Mouse (Mus musculus) WW6 (cell line): Measurements from ENCODE around the gene Gm20388.
"Not testable (repeated sequence)": the region's sequence is repeated elsewhere in the genome, so short reads cannot be mapped to it uniquely, and the experiment has no call there.

Source experiments
- DNase-seq: peaks from one replicate; pipeline ENCODE4 v3.0.0-alpha.2; 2013; ENCODE audit warnings: low read depth, low spot score

The Gm20388 gene

DNA sequence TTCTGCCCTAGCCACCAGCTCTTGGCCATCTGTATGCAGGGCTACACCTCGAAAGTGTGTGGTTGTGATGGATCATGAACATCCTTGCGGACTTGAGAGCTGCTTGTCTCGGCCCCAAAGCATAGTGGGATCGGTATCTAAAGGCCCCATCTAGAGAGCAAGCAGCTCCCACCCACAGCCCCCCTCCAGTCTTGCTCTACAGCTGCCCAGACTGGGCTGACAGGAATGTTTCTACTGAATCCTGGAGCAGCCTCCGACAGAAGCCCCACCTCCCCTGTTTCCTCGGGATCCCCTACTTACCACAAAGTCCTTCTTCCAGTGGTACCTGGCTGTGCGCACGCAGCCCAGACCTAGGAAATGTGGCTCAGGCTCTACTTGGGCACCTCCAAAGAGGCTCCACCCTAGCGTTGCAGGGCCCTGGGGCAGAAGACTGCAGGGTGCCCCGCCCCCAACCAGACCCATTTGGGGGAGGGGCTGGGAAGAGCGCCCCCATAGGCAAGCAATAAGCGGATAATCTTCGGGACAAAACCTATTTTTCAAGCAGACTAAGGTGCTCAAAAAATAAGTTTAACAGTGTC, 3247.3 kb downstream of the Gm20388 start, which contains the start of gene Sult5a1:
Gene Sult5a1, minus strand, starts transcription at position 428 of the 578 bp plus-strand sequence.
- no peak for DNase-seq

DNA sequence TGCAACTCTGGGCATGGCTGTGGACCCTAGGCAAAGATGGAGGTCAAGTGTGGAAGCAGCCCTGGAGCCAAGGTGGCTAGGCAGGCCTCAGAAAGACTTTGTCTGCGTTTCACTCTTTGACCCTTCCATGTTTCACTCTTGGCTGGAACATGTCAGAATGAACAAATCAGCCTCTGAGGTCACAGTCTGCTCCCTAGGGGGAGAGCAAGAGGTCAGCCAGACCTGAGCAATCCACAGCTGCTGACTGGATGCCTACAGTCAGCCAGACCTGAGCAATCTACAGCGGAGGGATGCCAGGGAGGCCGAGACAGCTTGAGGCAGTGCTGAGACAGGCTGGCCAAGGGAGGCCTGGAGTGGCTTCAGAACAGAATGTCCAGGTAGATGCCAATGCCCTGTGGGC, 3270.8 kb downstream of the Gm20388 start:
- no peak for DNase-seq

DNA sequence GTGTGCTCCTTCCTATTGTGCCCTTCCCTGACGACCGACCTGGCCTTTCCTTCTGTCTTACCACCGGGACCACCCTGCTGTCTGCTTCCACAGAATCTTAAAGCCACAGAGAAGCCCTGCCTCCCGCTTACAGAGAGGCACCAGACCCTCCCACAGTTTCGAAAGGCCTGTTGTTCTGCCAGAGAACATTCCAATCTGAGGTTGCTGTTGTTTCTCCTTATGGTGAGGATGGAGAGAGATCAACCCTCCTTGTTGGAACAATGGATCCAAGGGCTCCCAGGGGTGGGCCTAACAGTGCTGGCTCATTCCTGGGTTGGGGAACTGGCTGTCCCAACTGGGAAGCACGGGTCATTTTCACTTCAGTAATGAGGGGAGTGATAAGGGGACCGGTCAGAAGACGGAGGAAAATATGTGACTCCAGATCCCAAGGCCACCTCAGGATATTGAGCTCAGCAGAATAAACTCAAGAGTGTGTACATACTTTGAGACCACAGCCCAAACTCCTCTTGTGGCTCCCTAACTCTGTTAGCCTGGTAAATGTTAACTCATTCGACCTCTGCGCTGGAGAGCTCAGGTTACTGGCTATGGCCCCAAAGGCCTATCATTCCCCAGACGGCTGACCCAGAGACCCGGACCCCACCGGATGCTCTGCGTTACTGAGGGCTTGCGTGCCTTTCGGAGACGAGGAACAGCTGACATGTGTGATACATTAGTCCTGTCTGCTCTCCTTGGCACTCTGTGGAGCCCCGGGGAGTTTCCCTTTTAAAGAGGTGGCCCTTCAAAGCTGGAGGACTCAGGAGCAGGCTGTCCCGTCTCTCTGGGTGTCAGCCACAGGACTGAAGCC, 3275.1 kb downstream of the Gm20388 start, which contains the start of gene Dpep1:
Gene Dpep1, plus strand, starts transcription at position 677 of the 844 bp plus-strand sequence.
- no peak for DNase-seq

DNA sequence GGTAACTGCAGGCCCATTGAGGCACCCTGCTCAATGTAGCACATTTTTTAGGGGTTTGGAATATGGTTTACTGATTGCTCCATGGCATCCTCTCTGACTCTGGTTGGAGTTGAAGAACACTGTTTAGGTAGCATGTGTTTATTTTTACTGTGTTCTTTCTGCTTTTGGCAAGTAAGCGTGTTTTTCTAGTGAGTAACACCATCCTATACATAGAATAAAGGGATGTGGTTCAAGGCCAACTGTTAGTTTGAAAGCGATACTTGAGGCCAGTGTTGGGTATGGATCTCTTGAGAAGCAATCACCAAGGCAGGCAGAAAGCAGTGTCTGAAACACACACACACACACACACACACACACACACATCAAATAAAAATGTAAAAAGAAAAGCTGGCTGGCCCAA, 3277.4 kb downstream of the Gm20388 start:
- DNase-seq = no peak

DNA sequence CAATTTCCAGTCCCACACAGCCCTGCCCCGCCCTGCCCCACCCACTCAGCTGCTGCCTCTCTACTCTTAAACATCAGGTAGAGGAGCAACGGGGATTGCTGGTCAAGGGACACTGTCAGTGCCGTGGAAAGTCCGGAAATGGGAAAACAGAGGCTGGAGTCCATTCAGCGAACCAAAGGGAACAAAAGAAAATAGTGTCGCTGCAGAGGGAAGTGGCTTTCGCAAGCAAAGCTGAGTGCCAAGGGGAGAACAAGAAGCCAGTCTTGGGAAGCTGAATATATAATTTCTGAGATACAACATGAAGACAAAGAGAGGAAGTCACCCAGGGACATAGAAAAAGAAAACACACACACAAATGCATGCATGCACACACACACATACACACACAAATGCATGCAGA, 3278.2 kb downstream of the Gm20388 start:
- DNase-seq = no peak

DNA sequence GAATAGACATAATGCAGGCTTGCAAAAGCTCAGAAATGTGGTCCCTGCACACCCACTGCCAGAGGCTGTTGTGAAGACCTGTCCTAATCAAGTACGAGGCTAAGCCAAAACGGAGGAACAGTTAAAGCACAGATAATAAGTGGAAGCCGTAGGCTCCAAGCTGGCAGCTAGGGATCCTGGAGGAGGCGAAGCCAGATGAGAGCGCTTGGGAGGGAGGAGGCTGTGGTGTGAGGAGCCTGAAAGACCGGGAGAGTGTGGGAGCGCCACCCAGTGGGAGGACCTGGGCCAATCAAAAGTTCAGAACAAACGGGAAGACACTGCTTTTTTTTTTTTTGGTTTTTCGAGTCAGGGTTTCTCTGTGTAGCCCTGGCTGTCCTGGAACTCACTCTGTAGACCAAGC, 3280.0 kb downstream of the Gm20388 start:
- peak; percentile 81 for DNase-seq

DNA sequence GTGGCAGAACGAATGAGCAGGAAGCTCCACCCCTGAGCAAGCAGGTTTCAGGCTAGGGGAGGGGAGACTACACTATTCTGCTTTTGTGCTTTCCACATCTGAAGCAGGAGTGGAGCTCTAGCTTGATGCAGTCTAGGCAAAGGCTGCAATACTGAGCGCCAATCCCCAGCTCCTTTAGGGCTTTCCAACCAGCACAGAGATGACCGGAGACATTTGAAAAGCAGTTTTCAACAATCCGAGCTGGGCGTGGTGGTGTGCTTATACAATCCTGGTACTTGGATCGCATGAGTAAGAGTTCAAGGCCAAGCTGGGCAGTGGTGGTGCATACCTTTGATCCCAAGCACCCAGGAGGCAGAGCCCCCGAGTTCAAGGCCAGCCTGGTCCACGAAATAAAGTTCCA, 3281.3 kb downstream of the Gm20388 start:
- DNase-seq = no peak

DNA sequence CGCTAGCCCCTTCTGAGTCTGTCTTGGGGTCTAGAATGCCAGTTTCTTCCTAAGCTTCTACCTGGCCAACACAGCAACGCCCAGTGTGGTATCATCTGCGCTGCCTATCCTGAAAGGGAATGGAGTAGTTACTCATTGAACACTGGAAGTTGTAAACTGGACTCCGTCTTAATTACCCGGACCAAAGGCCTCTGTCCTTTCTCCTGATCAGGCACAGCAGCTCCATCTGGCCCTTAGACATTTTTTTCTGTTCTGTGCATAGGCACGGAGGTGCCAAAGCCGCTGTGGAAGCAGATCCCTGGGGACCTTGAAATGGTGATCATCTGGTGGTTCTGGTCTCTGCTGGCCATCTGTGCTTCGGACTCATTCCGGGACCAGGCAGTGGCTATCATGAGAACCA, 3283.1 kb downstream of the Gm20388 start:
- DNase-seq = no peak

DNA sequence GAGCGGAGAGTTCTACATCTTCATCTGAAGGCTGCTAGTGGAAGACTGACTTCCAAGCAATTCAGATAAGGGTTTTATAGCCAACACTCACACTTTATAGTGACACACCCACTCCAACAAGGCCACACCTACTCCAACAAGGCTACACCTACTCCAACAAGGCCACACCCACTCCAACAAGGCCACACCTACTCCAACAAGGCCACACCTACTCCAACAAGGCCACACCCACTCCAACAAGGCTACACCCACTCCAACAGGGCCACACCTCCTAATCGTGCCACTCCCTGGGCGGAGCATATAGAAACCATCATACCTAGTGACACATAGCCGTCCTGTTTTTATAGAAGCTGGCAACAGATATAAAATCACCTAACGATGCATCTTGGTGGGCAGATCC, 3286.4 kb downstream of the Gm20388 start:
- DNase-seq = not testable (repeated sequence)

DNA sequence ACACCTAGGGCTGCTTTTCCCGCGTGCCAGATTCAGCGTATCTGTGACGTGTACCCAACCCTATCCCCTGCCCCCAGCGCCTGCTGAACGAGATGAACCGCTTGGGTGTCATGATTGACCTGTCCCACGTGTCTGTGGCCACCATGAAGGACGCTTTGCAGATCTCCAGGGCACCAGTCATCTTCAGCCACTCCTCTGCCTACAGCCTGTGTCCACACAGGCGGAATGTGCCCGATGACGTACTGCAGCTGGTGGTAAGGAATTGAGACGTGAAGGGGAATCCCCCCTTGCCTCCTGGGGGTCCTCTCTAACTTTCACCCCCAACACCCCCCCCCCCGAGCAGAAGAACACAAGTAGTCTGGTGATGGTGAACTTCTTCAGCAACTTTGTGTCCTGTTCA, 3289.2 kb downstream of the Gm20388 start:
- no peak for DNase-seq

DNA sequence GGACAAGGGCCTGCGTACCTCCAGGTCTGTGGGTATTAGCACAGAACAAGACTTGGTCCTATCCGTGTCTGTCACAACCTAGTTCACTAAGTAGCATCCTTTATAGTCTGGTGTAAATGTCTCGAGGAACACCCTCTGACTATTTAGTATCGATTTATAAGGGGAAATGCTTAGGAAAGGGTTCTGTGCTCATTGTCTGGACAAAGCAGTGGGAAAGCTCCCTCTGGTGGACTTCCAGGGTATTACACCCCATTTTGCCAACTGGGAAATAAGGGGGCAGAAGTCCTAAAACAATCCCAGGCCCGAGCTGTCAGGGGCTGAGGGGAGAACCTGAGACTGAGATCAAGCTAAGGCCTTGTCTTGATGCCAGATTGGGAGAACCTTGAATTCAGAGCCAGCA, 3291.6 kb downstream of the Gm20388 start:
- DNase-seq = peak; percentile 65

DNA sequence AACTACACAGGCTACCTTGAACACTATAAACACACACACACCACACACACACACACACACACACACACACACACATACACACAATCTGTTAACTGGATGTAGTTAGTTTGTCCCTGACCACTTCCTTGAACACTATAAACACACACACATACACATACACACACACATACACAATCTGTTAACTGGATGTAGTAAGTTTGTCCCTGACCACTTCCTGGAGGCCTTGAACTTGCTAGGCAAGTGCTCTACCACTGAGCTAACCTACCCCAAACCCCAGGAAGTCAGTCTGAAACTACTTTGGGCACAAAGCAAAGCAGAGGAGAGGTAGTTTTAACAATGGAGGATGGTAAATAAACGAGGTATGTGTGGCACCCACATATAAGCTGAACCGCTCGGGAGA, 3292.9 kb downstream of the Gm20388 start:
- DNase-seq = no peak

DNA sequence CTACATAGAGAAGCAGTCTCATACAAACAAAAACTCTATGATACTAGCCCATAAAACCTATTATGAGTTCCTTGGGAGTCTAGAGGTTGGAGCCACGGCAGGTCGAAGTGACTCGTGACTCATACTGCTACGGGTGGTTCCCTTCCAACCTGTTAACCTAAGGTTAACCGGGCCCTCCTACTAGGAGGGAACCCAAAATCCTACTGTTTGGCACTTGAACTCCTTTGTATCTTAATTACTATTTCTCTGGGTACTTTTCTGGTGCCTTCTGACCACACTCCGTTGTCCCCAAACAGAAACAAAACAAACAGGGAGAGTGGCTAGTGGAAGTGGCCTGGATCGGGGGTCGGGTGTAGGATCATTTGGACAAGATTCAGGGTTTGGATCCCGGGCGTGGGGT, 3301.2 kb downstream of the Gm20388 start:
- no peak for DNase-seq

DNA sequence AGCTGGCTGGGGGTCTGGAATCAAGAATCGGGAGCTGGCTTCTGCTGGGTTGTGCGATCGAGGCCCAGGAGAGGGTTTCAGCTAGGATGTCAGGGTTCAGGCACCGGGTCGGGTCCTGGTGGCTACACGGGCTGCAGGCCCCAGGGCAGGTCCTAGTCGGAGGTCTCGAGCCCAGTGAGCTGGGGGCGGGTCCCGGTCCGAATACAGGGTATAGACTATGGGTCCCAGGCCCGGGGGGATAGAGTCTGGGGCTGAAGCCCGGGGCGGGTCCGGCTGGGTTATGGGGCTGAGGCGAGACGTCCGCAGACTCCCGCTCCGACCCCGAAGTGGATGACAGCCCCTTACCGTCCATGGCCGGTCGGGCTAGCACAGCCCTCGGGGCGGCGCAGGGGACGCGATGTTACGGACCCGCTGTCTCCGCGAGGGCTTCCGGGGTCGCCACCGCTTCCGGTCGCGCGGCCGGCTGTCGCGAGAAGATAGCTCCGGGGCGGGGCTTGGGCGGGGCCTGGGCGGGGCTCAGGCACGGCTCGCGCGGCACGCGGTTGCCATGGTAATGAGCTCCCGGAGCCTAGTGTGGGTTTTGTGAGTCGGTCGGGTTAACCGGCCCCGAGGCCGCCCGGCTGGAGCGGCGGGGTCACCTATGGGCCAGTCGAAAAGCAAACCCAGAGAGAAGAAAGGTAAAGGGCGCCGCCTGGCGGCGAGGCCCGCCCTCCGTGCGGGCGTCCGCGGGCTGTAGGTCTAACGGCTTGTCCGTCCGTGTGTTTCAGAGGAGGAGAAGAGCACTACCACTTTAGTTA, 3301.9 kb downstream of the Gm20388 start, which contains the start of the genes Chmp1a and Spata33:
Gene Chmp1a, minus strand, starts transcription at position 443 of the 797 bp plus-strand sequence.
Gene Spata33, plus strand, starts transcription at position 512 of the 797 bp plus-strand sequence.
- DNase-seq = peak; percentile 98

DNA sequence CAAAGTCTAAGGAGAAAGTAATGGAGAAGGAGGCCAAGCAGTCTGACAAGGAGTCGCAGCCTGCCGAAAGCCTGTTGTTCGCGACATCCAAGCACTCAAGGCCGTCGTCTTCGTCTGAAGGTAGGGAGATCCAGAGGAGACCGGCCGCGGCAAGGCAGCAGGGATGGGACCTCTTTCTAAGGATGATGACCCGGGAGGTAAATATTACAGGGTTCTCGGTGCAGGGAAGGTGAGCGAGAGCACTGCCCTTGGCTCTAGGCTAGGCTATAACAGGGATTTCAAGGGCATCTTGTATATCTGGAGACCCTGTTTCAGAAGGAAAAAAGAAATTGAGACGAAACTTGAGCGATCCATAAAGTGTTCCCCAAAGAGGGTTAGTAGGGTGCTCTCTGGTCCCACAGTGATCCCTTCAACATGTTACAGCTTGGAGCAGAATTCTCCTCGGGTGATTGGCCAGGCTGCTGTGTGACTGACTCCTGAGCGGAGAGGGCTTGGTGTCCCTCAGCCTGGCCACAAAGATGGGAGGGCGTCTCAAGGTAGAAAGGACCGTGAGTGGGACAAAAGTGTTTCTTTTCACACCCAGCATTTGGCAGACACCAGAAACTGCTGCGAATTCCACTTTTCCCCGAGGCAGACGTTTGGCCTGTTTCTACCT, 3302.6 kb downstream of the Gm20388 start:
- DNase-seq = no peak

DNA sequence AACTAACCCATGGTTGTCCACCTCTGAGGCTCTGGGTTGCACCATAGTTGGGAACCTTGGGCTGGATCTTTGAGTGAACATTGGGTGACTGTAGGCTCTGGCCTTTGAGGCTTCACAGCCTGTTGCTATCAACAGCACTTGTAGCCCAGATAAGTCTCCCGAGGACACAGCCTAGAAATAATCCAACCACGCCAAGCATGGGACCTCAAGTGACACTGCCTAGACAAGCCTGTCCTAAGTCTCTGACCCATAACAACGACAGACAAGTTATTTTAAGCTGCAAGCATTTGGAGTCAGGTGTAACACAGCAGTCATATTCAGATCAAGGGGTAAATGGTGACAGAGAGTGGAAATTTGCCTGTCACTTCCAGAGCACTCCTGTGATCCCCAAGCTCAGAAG, 3304.8 kb downstream of the Gm20388 start:
- DNase-seq = no peak

DNA sequence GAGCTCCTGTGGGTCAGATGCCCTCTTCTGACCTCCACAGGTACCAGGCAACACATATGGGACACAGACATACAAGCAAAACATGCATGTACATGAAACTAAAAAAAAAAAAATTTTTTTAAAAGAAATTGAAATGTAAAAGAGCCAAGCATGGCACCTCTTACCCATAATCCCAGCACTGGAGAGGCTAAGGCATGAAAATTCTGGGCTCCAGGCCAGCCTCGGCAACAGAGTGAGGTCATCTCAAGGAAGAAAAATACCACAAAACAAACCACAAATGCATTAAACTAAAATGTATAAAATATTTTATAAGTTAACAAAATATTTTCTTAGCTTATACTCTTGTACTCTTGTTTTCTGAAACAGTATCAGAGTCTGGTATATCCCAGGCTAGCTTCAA, 3310.3 kb downstream of the Gm20388 start:
- no peak for DNase-seq

DNA sequence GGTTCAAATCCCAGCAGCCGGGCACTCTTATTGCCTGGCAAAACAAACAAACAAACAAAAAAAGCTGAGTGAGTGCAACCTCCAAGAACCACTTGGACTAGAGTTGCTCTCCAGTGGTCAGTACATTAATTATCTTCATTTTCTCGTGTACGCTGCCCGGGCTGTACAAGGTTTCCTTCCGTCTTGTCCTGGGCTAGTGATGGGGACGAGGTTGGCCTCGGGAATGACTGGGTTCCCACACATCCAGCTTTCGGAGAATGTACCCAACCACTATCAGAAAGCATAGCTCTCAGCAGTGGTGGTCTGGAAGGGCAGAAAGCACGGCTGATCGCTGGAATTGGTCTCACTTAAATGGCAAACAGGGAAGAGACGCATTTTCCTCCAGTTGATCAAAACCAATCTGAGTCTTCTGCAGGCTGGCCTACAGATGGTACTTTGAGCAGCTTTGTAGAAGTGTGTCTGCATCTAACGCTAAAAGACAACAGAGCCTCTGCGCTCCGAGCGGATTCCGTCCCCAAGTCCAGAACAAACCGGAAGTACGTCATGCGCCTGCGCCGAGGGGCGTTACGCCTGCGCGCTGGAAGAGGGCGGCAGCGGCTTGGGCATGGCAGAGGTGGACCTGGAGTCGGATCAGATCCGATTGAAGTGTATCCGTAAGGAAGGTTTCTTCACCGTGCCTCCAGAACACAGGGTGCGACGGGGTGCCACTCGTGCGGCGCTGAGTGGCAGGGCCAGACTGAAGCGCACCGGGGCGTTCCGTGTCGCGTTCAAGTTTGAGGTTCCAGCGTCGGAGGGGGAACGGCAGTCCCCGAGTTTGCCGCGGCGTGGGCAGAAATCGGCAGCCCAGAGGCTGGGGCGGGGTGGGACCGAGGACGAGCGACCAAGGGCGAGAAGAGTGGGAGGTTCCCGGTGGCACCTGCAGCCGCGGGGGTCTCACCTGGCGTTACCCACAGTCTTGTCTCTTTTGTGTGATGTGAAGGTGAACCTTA, 3313.9 kb downstream of the Gm20388 start, which contains the start of gene Cdk10:
Gene Cdk10, plus strand, starts transcription at position 565 of the 989 bp plus-strand sequence.
- peak; percentile 81 for DNase-seq

DNA sequence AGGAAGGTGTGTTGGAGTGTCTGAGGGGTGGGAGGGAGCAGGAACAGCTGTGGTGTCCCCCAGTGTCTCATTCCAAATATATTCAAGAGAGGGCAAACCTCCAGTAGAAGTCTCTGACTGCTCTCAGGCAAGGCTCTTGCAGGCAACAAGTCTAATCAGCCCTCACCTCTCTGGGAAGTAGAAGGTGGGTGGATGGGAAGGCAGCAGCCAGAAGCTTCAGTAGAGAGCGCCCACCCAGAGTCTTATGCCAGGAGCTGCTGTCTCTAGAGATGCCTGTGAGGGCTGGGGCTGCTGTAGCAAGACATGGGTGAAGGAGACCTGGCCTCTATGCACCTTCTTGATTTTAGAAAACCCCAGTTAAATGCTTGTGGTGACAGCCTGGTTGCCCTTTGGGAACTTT, 3317.8 kb downstream of the Gm20388 start:
- no peak for DNase-seq

DNA sequence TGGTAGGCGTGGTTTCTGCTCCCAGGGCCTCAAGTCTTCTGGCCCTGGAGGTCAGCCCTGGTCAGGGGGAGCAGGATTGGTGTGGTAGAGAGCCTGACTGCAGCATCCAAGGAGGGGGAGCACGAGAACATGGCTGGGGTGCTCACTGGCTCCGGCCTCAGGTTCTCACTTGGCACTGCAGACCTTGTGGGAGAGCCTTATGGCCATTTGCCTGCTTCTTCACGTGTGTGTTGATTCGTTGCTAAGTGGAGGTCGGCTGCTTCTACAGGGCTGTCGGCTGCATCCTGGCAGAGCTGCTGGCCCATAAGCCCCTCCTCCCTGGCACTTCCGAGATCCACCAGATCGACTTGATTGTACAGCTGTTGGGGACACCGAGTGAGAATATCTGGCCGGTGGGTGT, 3319.7 kb downstream of the Gm20388 start:
- not testable (repeated sequence) for DNase-seq
